Mouse (Mus musculus): Measurements from ENCODE around the gene Lrtm2. TPM values are rescaled to one million over a fixed set of nuclear protein-coding genes. Genes with fewer than 3 reads are reported as not detected.

Lrtm2 gene
- polyA plus RNA-seq, 1 experiment from 2014 or later: 0.15 TPM

GRCm38 (mm10) chr6:119336124-119336523, 5.6 kb upstream of the Lrtm2 start:
- no peaks in the 10 kb centered on the region for H3K9me3 ChIP-seq (replicated peaks)
- WGBS (ENCODE audit: insufficient replicate concordance): 33% methylated on average over 7 of the region's 7 CpGs
- no peak overlapping the region for H3K4me3 ChIP-seq (replicated peaks)
- H3K4me1 ChIP-seq (replicated peaks): no peaks in the 10 kb centered on the region
- no peak for ATAC-seq (ENCODE audit: insufficient read depth)
- H3K36me3 ChIP-seq (replicated peaks): no peaks in the 10 kb centered on the region
- H3K9ac ChIP-seq: no peak overlapping the region
- no peak overlapping the region for H3K27ac ChIP-seq (replicated peaks)
- no peak overlapping the region for H3K4me2 ChIP-seq
- peaks cover 19% of the 10 kb centered on the region for H3K27me3 ChIP-seq

GRCm38 (mm10) chr6:119333831-119334230, 3.3 kb upstream of the Lrtm2 start:
- peaks cover 42% of the 10 kb centered on the region for H3K27me3 ChIP-seq
- H3K4me3 ChIP-seq (replicated peaks): no peak overlapping the region
- no peaks in the 10 kb centered on the region for H3K36me3 ChIP-seq (replicated peaks)
- no peak overlapping the region for H3K4me2 ChIP-seq
- no peak overlapping the region for H3K9ac ChIP-seq
- no peaks in the 10 kb centered on the region for H3K9me3 ChIP-seq (replicated peaks)
- no peak overlapping the region for H3K27ac ChIP-seq (replicated peaks)
- no peaks in the 10 kb centered on the region for H3K4me1 ChIP-seq (replicated peaks)
- ATAC-seq (ENCODE audit: insufficient read depth): no peak
- WGBS (ENCODE audit: insufficient replicate concordance): 30% methylated on average over 3 of the region's 3 CpGs

GRCm38 (mm10) chr6:119333202-119333601, 2.6 kb upstream of the Lrtm2 start:
- Histone ChIP-seq H3K4me3 (replicated peaks) (no peak overlapping the region), H3K4me1 (replicated peaks) (no peaks in the 10 kb centered on the region), H3K4me2 (no peak overlapping the region), H3K9ac (no peak overlapping the region), H3K27me3 (peaks cover 47% of the 10 kb centered on the region), H3K9me3 (replicated peaks) (no peaks in the 10 kb centered on the region), H3K36me3 (replicated peaks) (no peaks in the 10 kb centered on the region), H3K27ac (replicated peaks) (no peak overlapping the region)
- ATAC-seq (ENCODE audit: insufficient read depth): no peak
- WGBS (ENCODE audit: insufficient replicate concordance): 9% methylated on average over 3 of the region's 3 CpGs

GRCm38 (mm10) chr6:119332111-119332510, 1.5 kb upstream of the Lrtm2 start:
- 3% methylated on average over 1 of the region's 1 CpGs for WGBS (ENCODE audit: insufficient replicate concordance)
- ATAC-seq (ENCODE audit: insufficient read depth): no peak
- Histone ChIP-seq H3K27me3 (peaks cover 58% of the 10 kb centered on the region), H3K27ac (replicated peaks) (no peak overlapping the region), H3K4me3 (replicated peaks) (no peak overlapping the region), H3K4me1 (replicated peaks) (no peaks in the 10 kb centered on the region), H3K36me3 (replicated peaks) (no peaks in the 10 kb centered on the region), H3K4me2 (no peak overlapping the region), H3K9me3 (replicated peaks) (no peaks in the 10 kb centered on the region), H3K9ac (no peak overlapping the region)

- WGBS (ENCODE audit: insufficient replicate concordance): 21% methylated on average over 6 of the region's 6 CpGs
These were observed 630 bp downstream of the Lrtm2 start for GRCm38 (mm10) chr6:119329936-119330335.

GRCm38 (mm10) chr6:119329215-119329714, 1.3 kb downstream of the Lrtm2 start:
- no peak overlapping the region for H3K4me2 ChIP-seq
- ATAC-seq (ENCODE audit: insufficient read depth): no peak
- no peak overlapping the region for H3K9ac ChIP-seq
- H3K4me1 ChIP-seq (replicated peaks): no peaks in the 10 kb centered on the region
- no peak overlapping the region for H3K27ac ChIP-seq (replicated peaks)
- WGBS (ENCODE audit: insufficient replicate concordance): 3% methylated on average over 8 of the region's 8 CpGs
- H3K9me3 ChIP-seq (replicated peaks): no peaks in the 10 kb centered on the region
- H3K27me3 ChIP-seq: peaks cover 60% of the 10 kb centered on the region
- no peaks in the 10 kb centered on the region for H3K36me3 ChIP-seq (replicated peaks)
- no peak overlapping the region for H3K4me3 ChIP-seq (replicated peaks)

More at GRCm38 (mm10) chr6:119329936-119330335, 630 bp downstream of the Lrtm2 start:
- Histone ChIP-seq H3K4me3 (replicated peaks) (no peak overlapping the region), H3K36me3 (replicated peaks) (no peaks in the 10 kb centered on the region), H3K27me3 (peaks cover 60% of the 10 kb centered on the region), H3K4me1 (replicated peaks) (no peaks in the 10 kb centered on the region), H3K9me3 (replicated peaks) (no peaks in the 10 kb centered on the region), H3K9ac (no peak overlapping the region), H3K27ac (replicated peaks) (no peak overlapping the region), H3K4me2 (no peak overlapping the region)
- no peak for ATAC-seq (ENCODE audit: insufficient read depth)

- Histone ChIP-seq H3K9me3 (replicated peaks) (no peaks in the 10 kb centered on the region), H3K27me3 (peaks cover 60% of the 10 kb centered on the region), H3K9ac (no peak overlapping the region)
These were observed 1.9 kb downstream of the Lrtm2 start for GRCm38 (mm10) chr6:119328521-119329115.

GRCm38 (mm10) chr6:119326541-119326940, 4.0 kb downstream of the Lrtm2 start:
- Histone ChIP-seq H3K27me3 (peaks cover 46% of the 10 kb centered on the region), H3K9me3 (replicated peaks) (no peaks in the 10 kb centered on the region), H3K36me3 (replicated peaks) (no peaks in the 10 kb centered on the region), H3K4me3 (replicated peaks) (no peak overlapping the region), H3K4me2 (no peak overlapping the region), H3K27ac (replicated peaks) (no peak overlapping the region), H3K9ac (no peak overlapping the region), H3K4me1 (replicated peaks) (no peaks in the 10 kb centered on the region)
- WGBS (ENCODE audit: insufficient replicate concordance): 30% methylated on average over 7 of the region's 7 CpGs
- ATAC-seq (ENCODE audit: insufficient read depth): no peak

More at GRCm38 (mm10) chr6:119328521-119329115, 1.9 kb downstream of the Lrtm2 start:
- Histone ChIP-seq H3K4me1 (replicated peaks) (no peaks in the 10 kb centered on the region), H3K36me3 (replicated peaks) (no peaks in the 10 kb centered on the region), H3K4me3 (replicated peaks) (no peak overlapping the region), H3K27ac (replicated peaks) (no peak overlapping the region), H3K4me2 (no peak overlapping the region)
- ATAC-seq (ENCODE audit: insufficient read depth): no peak
- WGBS (ENCODE audit: insufficient replicate concordance): 8% methylated on average over 11 of the region's 11 CpGs

- Histone ChIP-seq H3K9me3 (replicated peaks) (no peaks in the 10 kb centered on the region), H3K27ac (replicated peaks) (no peak overlapping the region), H3K4me2 (no peak overlapping the region), H3K4me1 (replicated peaks) (no peaks in the 10 kb centered on the region), H3K27me3 (peaks cover 40% of the 10 kb centered on the region), H3K4me3 (replicated peaks) (no peak overlapping the region), H3K36me3 (replicated peaks) (no peaks in the 10 kb centered on the region), H3K9ac (no peak overlapping the region)
- 57% methylated on average over 6 of the region's 6 CpGs for WGBS (ENCODE audit: insufficient replicate concordance)
- ATAC-seq (ENCODE audit: insufficient read depth): no peak
These were observed 4.6 kb downstream of the Lrtm2 start for GRCm38 (mm10) chr6:119325978-119326377.

GRCm38 (mm10) chr6:119324776-119325175, 5.8 kb downstream of the Lrtm2 start:
- H3K4me2 ChIP-seq: no peak overlapping the region
- H3K27ac ChIP-seq (replicated peaks): no peak overlapping the region
- H3K9ac ChIP-seq: no peak overlapping the region
- 48% methylated on average over 10 of the region's 10 CpGs for WGBS (ENCODE audit: insufficient replicate concordance)
- no peaks in the 10 kb centered on the region for H3K9me3 ChIP-seq (replicated peaks)
- H3K36me3 ChIP-seq (replicated peaks): no peaks in the 10 kb centered on the region
- no peaks in the 10 kb centered on the region for H3K4me1 ChIP-seq (replicated peaks)
- H3K27me3 ChIP-seq: peaks cover 28% of the 10 kb centered on the region
- ATAC-seq (ENCODE audit: insufficient read depth): no peak
- H3K4me3 ChIP-seq (replicated peaks): no peak overlapping the region

GRCm38 (mm10) chr6:119321752-119322151, 8.8 kb downstream of the Lrtm2 start:
- H3K27ac ChIP-seq (replicated peaks): no peak overlapping the region
- ATAC-seq (ENCODE audit: insufficient read depth): no peak
- no peak overlapping the region for H3K9ac ChIP-seq
- H3K27me3 ChIP-seq: no peaks in the 10 kb centered on the region
- WGBS (ENCODE audit: insufficient replicate concordance): 60% methylated on average over 7 of the region's 7 CpGs
- no peaks in the 10 kb centered on the region for H3K36me3 ChIP-seq (replicated peaks)
- no peak overlapping the region for H3K4me2 ChIP-seq
- H3K9me3 ChIP-seq (replicated peaks): no peaks in the 10 kb centered on the region
- H3K4me3 ChIP-seq (replicated peaks): no peak overlapping the region
- H3K4me1 ChIP-seq (replicated peaks): no peaks in the 10 kb centered on the region

- Histone ChIP-seq H3K9me3 (replicated peaks) (no peaks in the 10 kb centered on the region), H3K27me3 (no peaks in the 10 kb centered on the region), H3K4me2 (no peak overlapping the region), H3K36me3 (replicated peaks) (no peaks in the 10 kb centered on the region), H3K9ac (no peak overlapping the region), H3K4me3 (replicated peaks) (no peak overlapping the region), H3K4me1 (replicated peaks) (no peaks in the 10 kb centered on the region), H3K27ac (replicated peaks) (no peak overlapping the region)
- 38% methylated on average over 16 of the region's 16 CpGs for WGBS (ENCODE audit: insufficient replicate concordance)
- no peak for ATAC-seq (ENCODE audit: insufficient read depth)
These were observed 10.1 kb downstream of the Lrtm2 start for GRCm38 (mm10) chr6:119320481-119320880.
